Mouse (Mus musculus) kidney, embryonic 16.5 days (tissue): ENCODE measurements at regions not wholly inside any gene's neighbourhood (a gene's known extent, or its start where the extent isn't known, plus 50 kb on each side); places are given as distances from the start of the nearest gene placed in this dataset.
A peak's percentile ranks its signal among the peaks of the same experiment; 100 is the strongest.

Experiments
- ATAC-seq: fragments of 200-750 bp; cut with Nextera tagmentation; 2 replicates; pipeline ENCODE4 v1.8.0; 2017; ENCODE audit warnings: moderate TSS enrichment; ENCODE audit not compliant: low FRiP score, low TSS enrichment
- H3K27ac ChIP-seq: fragments of 300-500 bp; sonication (generic); 2 replicates; pipeline ENCODE4 v1.5.1; 2014; ENCODE audit warnings: low read length
- H3K27me3 ChIP-seq: fragments of 300-500 bp; sonication (generic); 2 replicates; pipeline ENCODE4 v1.6.1; 2014; ENCODE audit warnings: low read length, control low read depth, mixed read lengths; ENCODE audit not compliant: insufficient read depth
- H3K36me3 ChIP-seq: fragments of 300-500 bp; sonication (generic); 2 replicates; pipeline ENCODE4 v1.6.1; 2014; ENCODE audit warnings: low read length, control low read depth, mixed read lengths; ENCODE audit not compliant: insufficient read depth
- H3K4me1 ChIP-seq: fragments of 300-500 bp; sonication (generic); 2 replicates; pipeline ENCODE4 v1.6.1; 2014; ENCODE audit warnings: low read length, control low read depth, mixed read lengths; ENCODE audit not compliant: insufficient read depth
- H3K4me2 ChIP-seq: fragments of 300-500 bp; sonication (generic); replicated peaks from 2 replicates; pipeline ENCODE4 v1.6.1; 2014; ENCODE audit warnings: low read depth, low read length
- H3K4me3 ChIP-seq: fragments of 300-500 bp; sonication (generic); 2 replicates; pipeline ENCODE4 v1.5.1; 2014; ENCODE audit warnings: mild to moderate bottlenecking, low read length
- H3K9ac ChIP-seq: fragments of 300-500 bp; sonication (generic); replicated peaks from 2 replicates; pipeline ENCODE4 v1.6.1; 2014; ENCODE audit warnings: low read length
- H3K9me3 ChIP-seq: fragments of 300-500 bp; sonication (generic); 2 replicates; pipeline ENCODE4 v1.6.1; 2016; ENCODE audit warnings: low read length, control low read depth
- WGBS: fragments of 180-500 bp; shearing (Covaris S2); extraction: QIAGEN DNeasy Blood & Tissue Kit; methylation state at CpG from one replicate; pipeline ENCODE4 v1.1.7; 2014; 5-methylcytosine and 5-hydroxymethylcytosine counted together

GRCm38 (mm10) chr16:62681880-62682279, 104.7 kb downstream of the Nsun3 start:
- Histone ChIP-seq H3K27me3 (no peaks in the 10 kb centered on the region), H3K36me3 (no peaks in the 10 kb centered on the region), H3K9ac (no peak overlapping the region), H3K4me2 (no peak overlapping the region), H3K4me3 (no peak overlapping the region), H3K27ac (no peak overlapping the region), H3K4me1 (no peaks in the 10 kb centered on the region), H3K9me3 (no peaks in the 10 kb centered on the region)
- ATAC-seq, result no peak
- WGBS, result 76% methylated on average over 5 of the region's 5 CpGs

- Histone ChIP-seq H3K4me1 (no peaks in the 10 kb centered on the region), H3K4me3 (no peak overlapping the region), H3K27me3 (no peaks in the 10 kb centered on the region), H3K27ac (no peak overlapping the region), H3K4me2 (no peak overlapping the region), H3K9me3 (no peaks in the 10 kb centered on the region), H3K36me3 (no peaks in the 10 kb centered on the region), H3K9ac (no peak overlapping the region)
- ATAC-seq, result no peak
- 72% methylated on average over 6 of the region's 6 CpGs for WGBS
Measured at GRCm38 (mm10) chr16:62676815-62677214, 109.8 kb downstream of the Nsun3 start.

GRCm38 (mm10) chr16:62657383-62657782, 129.2 kb downstream of the Nsun3 start:
- WGBS, result 83% methylated on average over 2 of the region's 2 CpGs
- Histone ChIP-seq H3K9me3 (no peaks in the 10 kb centered on the region), H3K36me3 (no peaks in the 10 kb centered on the region), H3K4me2 (no peak overlapping the region), H3K4me1 (no peaks in the 10 kb centered on the region), H3K27me3 (no peaks in the 10 kb centered on the region), H3K27ac (no peak overlapping the region), H3K4me3 (no peak overlapping the region), H3K9ac (no peak overlapping the region)
- no peak for ATAC-seq

DNA sequence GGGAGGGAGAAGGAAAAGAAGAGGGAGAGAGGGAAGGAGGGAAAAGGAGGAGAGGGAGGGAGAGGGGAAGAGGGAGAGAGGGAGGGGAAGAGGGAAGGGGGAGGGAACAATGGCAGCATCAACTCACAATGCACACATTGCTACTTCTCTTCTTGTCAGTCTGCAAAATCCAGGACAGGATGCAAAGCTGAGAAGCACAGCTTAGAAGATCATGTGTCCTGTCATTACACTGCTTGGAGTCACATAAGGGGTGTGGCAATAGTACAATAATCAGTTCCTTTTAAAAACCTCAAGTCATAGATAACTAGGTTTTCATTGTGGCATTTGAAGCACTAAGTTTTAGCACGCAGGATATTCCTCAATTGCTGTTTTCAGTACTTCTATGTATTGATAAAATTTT, 132.2 kb downstream of the Nsun3 start:
- Histone ChIP-seq H3K4me2 (no peak overlapping the region), H3K4me1 (no peaks in the 10 kb centered on the region), H3K9me3 (no peaks in the 10 kb centered on the region), H3K4me3 (no peak overlapping the region), H3K27me3 (no peaks in the 10 kb centered on the region), H3K36me3 (no peaks in the 10 kb centered on the region), H3K27ac (no peak overlapping the region), H3K9ac (no peak overlapping the region)
- 94% methylated on average over 1 of the region's 1 CpGs for WGBS
- ATAC-seq, result no peak

- Histone ChIP-seq H3K4me3 (peak overlapping the region; percentile 3; the same call in 1 of the 2 replicates), H3K4me1 (no peaks in the 10 kb centered on the region), H3K27me3 (no peaks in the 10 kb centered on the region), H3K9ac (no peak overlapping the region), H3K36me3 (no peaks in the 10 kb centered on the region), H3K27ac (no peak overlapping the region), H3K9me3 (no peaks in the 10 kb centered on the region), H3K4me2 (peak overlapping the region; percentile 4; the same call in 1 of the 2 replicates)
- no peak for ATAC-seq
- 39% methylated on average over 8 of the region's 8 CpGs for WGBS
Measured at GRCm38 (mm10) chr16:62653817-62654216, 132.8 kb downstream of the Nsun3 start.

GRCm38 (mm10) chr16:62652769-62653465, 133.7 kb downstream of the Nsun3 start:
- no peak overlapping the region for H3K9ac ChIP-seq
- H3K4me2 ChIP-seq, result no peak overlapping the region
- no peak overlapping the region for H3K27ac ChIP-seq
- H3K27me3 ChIP-seq, result no peaks in the 10 kb centered on the region
- H3K36me3 ChIP-seq, result no peaks in the 10 kb centered on the region
- no peaks in the 10 kb centered on the region for H3K4me1 ChIP-seq
- no peak overlapping the region for H3K4me3 ChIP-seq
- WGBS, result 60% methylated on average over 6 of the region's 6 CpGs
- no peak for ATAC-seq
- no peaks in the 10 kb centered on the region for H3K9me3 ChIP-seq

DNA sequence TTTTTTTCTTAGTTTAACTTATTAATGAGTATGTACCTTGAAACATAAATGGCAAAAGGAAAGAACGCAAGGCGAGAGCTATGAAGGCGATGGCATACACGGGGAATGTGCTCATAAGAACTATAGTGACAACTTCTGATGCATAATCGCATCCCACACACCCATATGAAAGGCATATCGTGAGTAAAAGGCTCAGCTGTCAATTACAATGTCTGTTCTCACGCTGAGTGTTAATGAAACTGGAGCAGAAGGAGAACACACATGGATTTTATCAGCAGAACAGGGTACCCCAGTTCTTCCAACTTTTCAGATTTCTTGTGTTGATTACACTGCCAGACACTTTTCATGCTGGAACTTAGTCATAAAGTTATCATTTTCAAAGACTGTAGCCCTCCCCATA, 135.8 kb downstream of the Nsun3 start:
- Histone ChIP-seq H3K36me3 (no peaks in the 10 kb centered on the region), H3K27ac (no peak overlapping the region), H3K9ac (no peak overlapping the region), H3K4me2 (no peak overlapping the region), H3K4me3 (no peak overlapping the region), H3K9me3 (no peaks in the 10 kb centered on the region), H3K4me1 (no peaks in the 10 kb centered on the region), H3K27me3 (no peaks in the 10 kb centered on the region)
- ATAC-seq, result no peak
- 84% methylated on average over 7 of the region's 7 CpGs for WGBS

DNA sequence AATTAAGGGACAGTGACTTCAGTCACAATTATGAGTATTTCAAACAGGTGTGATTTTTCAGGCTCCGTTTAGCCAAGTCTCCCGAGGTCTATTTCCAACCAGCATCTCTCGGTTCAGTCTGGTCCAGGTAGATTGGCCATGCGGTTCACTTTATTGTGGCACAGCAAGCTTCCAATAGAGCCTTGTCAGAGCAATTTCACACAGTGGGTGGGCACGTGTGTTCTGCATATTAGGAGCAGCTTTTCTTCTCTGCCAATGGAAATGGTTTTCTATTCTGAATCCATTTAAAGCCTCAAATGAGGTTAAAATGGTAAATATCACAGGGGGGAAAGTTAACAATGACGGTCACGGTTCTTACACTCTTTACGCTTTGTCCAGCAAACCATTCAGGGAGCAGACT, 138.3 kb downstream of the Nsun3 start:
- H3K4me3 ChIP-seq, result no peak overlapping the region
- no peaks in the 10 kb centered on the region for H3K27me3 ChIP-seq
- H3K4me2 ChIP-seq, result no peak overlapping the region
- no peak overlapping the region for H3K9ac ChIP-seq
- H3K36me3 ChIP-seq, result no peaks in the 10 kb centered on the region
- ATAC-seq, result no peak
- WGBS, result 76% methylated on average over 8 of the region's 8 CpGs
- no peaks in the 10 kb centered on the region for H3K9me3 ChIP-seq
- H3K27ac ChIP-seq, result no peak overlapping the region
- H3K4me1 ChIP-seq, result no peaks in the 10 kb centered on the region

DNA sequence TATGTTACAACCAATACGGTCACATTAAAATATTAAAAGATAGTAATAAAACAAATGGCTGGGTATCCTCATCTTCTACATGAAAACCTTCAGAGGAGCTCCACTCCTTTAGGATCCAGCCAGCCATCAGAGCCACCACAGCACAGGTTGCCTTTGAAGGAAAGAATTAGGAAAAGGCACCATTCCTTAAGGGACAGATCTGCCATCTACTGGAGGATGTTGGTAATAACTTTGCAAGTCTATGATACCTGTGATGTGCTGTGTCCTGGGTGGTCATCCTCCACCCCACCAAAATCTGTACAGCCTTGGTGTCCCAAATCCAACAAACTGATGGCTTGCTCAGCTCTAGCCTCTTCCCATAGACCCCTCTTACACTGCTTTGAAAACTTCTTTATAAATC, 140.5 kb downstream of the Nsun3 start:
- 63% methylated on average over 1 of the region's 1 CpGs for WGBS
- no peak overlapping the region for H3K4me3 ChIP-seq
- no peaks in the 10 kb centered on the region for H3K4me1 ChIP-seq
- H3K9ac ChIP-seq, result no peak overlapping the region
- H3K27ac ChIP-seq, result no peak overlapping the region
- H3K9me3 ChIP-seq, result no peaks in the 10 kb centered on the region
- no peaks in the 10 kb centered on the region for H3K36me3 ChIP-seq
- ATAC-seq, result no peak
- H3K27me3 ChIP-seq, result no peaks in the 10 kb centered on the region
- H3K4me2 ChIP-seq, result no peak overlapping the region

GRCm38 (mm10) chr16:62642859-62643403, 143.7 kb downstream of the Nsun3 start:
- Histone ChIP-seq H3K4me2 (peak overlapping the region; percentile 35), H3K27ac (peak overlapping the region; percentile 81), H3K27me3 (no peaks in the 10 kb centered on the region), H3K9me3 (peaks cover 3% of the 10 kb centered on the region; the same call in 1 of the 2 replicates), H3K4me3 (no peak overlapping the region), H3K4me1 (no peaks in the 10 kb centered on the region), H3K9ac (no peak overlapping the region), H3K36me3 (no peaks in the 10 kb centered on the region)
- WGBS, result 59% methylated on average over 10 of the region's 10 CpGs
- peak; percentile 73; the same call in 1 of the 2 replicates for ATAC-seq
